Mouse (Mus musculus) CH12.LX (cell line): Measurements from ENCODE around the gene Gsdma3. TPM values are rescaled to one million over a fixed set of nuclear protein-coding genes. Genes with fewer than 3 reads are reported as not detected.

Experiments
- DNase-seq: peaks from one replicate; pipeline ENCODE4 v3.0.0-alpha.2; 2013; ENCODE audit errors: extremely low read depth
- H3K27ac ChIP-seq: 2 replicates; pipeline ENCODE4 v1.5.1; 2012; ENCODE audit warnings: low read depth, mild to moderate bottlenecking, control low read depth, moderate library complexity; ENCODE audit not compliant: insufficient read depth
- H3K27me3 ChIP-seq: replicated peaks from 2 replicates; pipeline ENCODE3; 2012; ENCODE audit warnings: inconsistent platforms
- H3K36me3 ChIP-seq, 2 experiments: replicated peaks in 1 of 2; 2 replicates each; pipeline versions ENCODE3 to v1.6.1; 2012; ENCODE audit warnings: inconsistent platforms in 1 of 2, low read length in 1 of 2, mild to moderate bottlenecking in 1 of 2, mixed read lengths in 1 of 2, moderate library complexity in 1 of 2; ENCODE audit not compliant: control insufficient read depth in 1 of 2, insufficient read depth in 1 of 2
- H3K4me1 ChIP-seq, 2 experiments: 2 replicates each; pipeline ENCODE4 v1.6.1; 2012; ENCODE audit warnings: inconsistent platforms in 1 of 2, moderate library complexity in 1 of 2; ENCODE audit not compliant: insufficient read depth in 2 of 2, control insufficient read depth in 1 of 2
- H3K4me2 ChIP-seq: 2 replicates; pipeline ENCODE4 v1.6.1; 2012; ENCODE audit warnings: low read depth, mild to moderate bottlenecking, control low read depth; ENCODE audit not compliant: poor library complexity, insufficient read depth, severe bottlenecking
- H3K4me3 ChIP-seq, 3 experiments: fragments of 150-350 bp in 1 of 3; sonication (generic) in 1 of 3; replicated peaks in 1 of 3; 2 replicates each; pipeline versions ENCODE3 to v1.5.1; 2011 to 2012; ENCODE audit warnings: low read depth in 2 of 3, low read length in 2 of 3, mild to moderate bottlenecking in 2 of 3, moderate library complexity in 2 of 3, control low read depth in 1 of 3, improper control_type of control experiment in 1 of 3, inconsistent platforms in 1 of 3, mixed read lengths in 1 of 3; ENCODE audit not compliant: poor library complexity in 1 of 3
- H3K79me2 ChIP-seq: replicated peaks from 2 replicates; pipeline ENCODE4 v1.6.1; 2012; ENCODE audit warnings: mild to moderate bottlenecking, moderate library complexity; ENCODE audit not compliant: control insufficient read depth, poor library complexity, insufficient read depth, severe bottlenecking; ENCODE audit errors: extremely low read depth
- H3K9ac ChIP-seq: 2 replicates; pipeline ENCODE4 v1.6.1; 2012; ENCODE audit warnings: low read depth, mild to moderate bottlenecking, control low read depth, moderate library complexity; ENCODE audit not compliant: insufficient read depth
- H3K9me3 ChIP-seq: replicated peaks from 2 replicates; pipeline ENCODE3; 2012; ENCODE audit warnings: low read length, inconsistent platforms, mixed read lengths
- BHLHE40 ChIP-seq: IDR thresholded peaks from 2 replicates; pipeline ENCODE4 v1.6.1; 2011; ENCODE audit warnings: mild to moderate bottlenecking, low read depth, low read length, improper control_type of control experiment
- CHD1 ChIP-seq: IDR thresholded peaks from 2 replicates; pipeline ENCODE4 v1.6.1; 2012; ENCODE audit warnings: low read depth, low read length, improper control_type of control experiment, inconsistent platforms
- ELF1 ChIP-seq: IDR thresholded peaks from 2 replicates; pipeline ENCODE4 v1.6.1; 2014; ENCODE audit warnings: low read depth, mild to moderate bottlenecking, inconsistent platforms, low read length, improper control_type of control experiment
- GABPA ChIP-seq: IDR thresholded peaks from 2 replicates; pipeline ENCODE4 v1.6.1; 2012; ENCODE audit warnings: low read depth, low read length, improper control_type of control experiment, inconsistent platforms; ENCODE audit not compliant: insufficient replicate concordance
- HCFC1 ChIP-seq: IDR thresholded peaks from 2 replicates; pipeline ENCODE4 v1.6.1; 2012; ENCODE audit warnings: low read depth, mild to moderate bottlenecking, inconsistent platforms, low read length, improper control_type of control experiment
- IRF4 ChIP-seq: IDR thresholded peaks from 2 replicates; pipeline ENCODE4 v1.6.1; 2014; ENCODE audit warnings: low read depth, mild to moderate bottlenecking, inconsistent platforms, low read length, improper control_type of control experiment
- JUN ChIP-seq: IDR thresholded peaks from 2 replicates; pipeline ENCODE4 v1.6.1; 2011; ENCODE audit warnings: low read depth, mild to moderate bottlenecking, low read length, improper control_type of control experiment, moderate library complexity; ENCODE audit not compliant: insufficient read depth
- MAZ ChIP-seq: IDR thresholded peaks from 2 replicates; pipeline ENCODE4 v1.6.1; 2012; ENCODE audit warnings: low read depth, mild to moderate bottlenecking, inconsistent platforms, low read length, improper control_type of control experiment, moderate library complexity
- MEF2A ChIP-seq: IDR thresholded peaks from 2 replicates; pipeline ENCODE4 v1.6.1; 2014; ENCODE audit warnings: low read depth, mild to moderate bottlenecking, inconsistent platforms, low read length, improper control_type of control experiment, borderline replicate concordance
- MXI1 ChIP-seq: IDR thresholded peaks from 2 replicates; pipeline ENCODE4 v1.6.1; 2011; ENCODE audit warnings: mild to moderate bottlenecking, low read depth, low read length, improper control_type of control experiment
- PAX5 ChIP-seq: IDR thresholded peaks from 2 replicates; pipeline ENCODE4 v1.6.1; 2012; ENCODE audit warnings: low read length, inconsistent platforms, mixed read lengths
- RAD21 ChIP-seq: IDR thresholded peaks from 2 replicates; pipeline ENCODE4 v1.6.1; 2011; ENCODE audit warnings: low read depth, mild to moderate bottlenecking, low read length, improper control_type of control experiment, moderate library complexity
- RCOR1 ChIP-seq: conservative IDR thresholded peaks from 2 replicates; pipeline ENCODE4 v1.6.1; 2012; ENCODE audit warnings: low read depth, mild to moderate bottlenecking, inconsistent platforms, low read length, improper control_type of control experiment
- TBP ChIP-seq: conservative IDR thresholded peaks from 2 replicates; pipeline ENCODE4 v1.6.1; 2011; ENCODE audit warnings: low read depth, low read length, improper control_type of control experiment
- UBTF ChIP-seq: IDR thresholded peaks from 2 replicates; pipeline ENCODE4 v1.6.1; 2012; ENCODE audit warnings: low read depth, mild to moderate bottlenecking, inconsistent platforms, low read length, improper control_type of control experiment, moderate library complexity
- ZC3H11A ChIP-seq: IDR thresholded peaks from 2 replicates; pipeline ENCODE4 v1.6.1; 2012; ENCODE audit warnings: low read depth, mild to moderate bottlenecking, inconsistent platforms, low read length, improper control_type of control experiment
- ZNF384 ChIP-seq: IDR thresholded peaks from 2 replicates; pipeline ENCODE4 v1.6.1; 2012; ENCODE audit warnings: low read depth, low read length, improper control_type of control experiment, inconsistent platforms
- dilution Hi-C: fragments of 300-500 bp; cut with MboI; formaldehyde crosslinking; loops from 2 replicates; pipeline ENCODE4 v1.14.3; 2020; ENCODE audit warnings: low sequenced_read_pairs; ENCODE audit not compliant: extremely low pct_unique_long_range_greater_than_20kb, extremely low pct_ligation_motif_present
- in situ Hi-C: fragments of 300-500 bp; cut with MboI; formaldehyde crosslinking; loops from 3 replicates; pipeline ENCODE4 v1.14.3; 2019; ENCODE audit warnings: low sequenced_read_pairs, low pct_ligation_motif_present, low pct_unique_long_range_greater_than_20kb, mixed read lengths
- polyA plus RNA-seq: library from polyadenylated mRNA; unstranded; fragments of >175 nt; gene quantifications from 2 replicates; pipeline ENCODE4 v1.2.1, GENCODE M21; 2012; ENCODE audit warnings: low read depth; ENCODE audit not compliant: insufficient read length
- total RNA-seq, 2 experiments: library from RNA; depleted of rRNA; stranded (reverse); fragments of 300-350 nt in 1 of 2; fragments of >200 nt in 1 of 2; gene quantifications; 2 replicates each; pipeline ENCODE4 v1.2.3; 2012 to 2014

Gene Gsdma3
- total and polyA plus RNA-seq, 3 experiments: not detected

GRCm38 (mm10) chr11:98587684-98588546, 38.2 kb upstream of the Gsdma3 start (continued):
- TF ChIP-seq ZC3H11A: no peak
- 0 out of 2 replicates have a peak, but pooled peaks have one; percentile 55 for TF ChIP-seq RCOR1
- no peak for TF ChIP-seq RAD21
- no peak for TF ChIP-seq JUN
- no peak for TF ChIP-seq ELF1
- peak; percentile 49; the same call in 1 of the 2 replicates for TF ChIP-seq MXI1
- TF ChIP-seq UBTF: no peak
- TF ChIP-seq IRF4: peak; percentile 57

- Histone ChIP-seq H3K9ac (peak overlapping the region; percentile 71; the same call in 1 of the 2 replicates), H3K4me3 (no peak overlapping the region), H3K27me3 (peaks cover 36% of the 10 kb centered on the region), H3K27ac (no peak overlapping the region), H3K36me3 (peaks cover 3 to 14% of the 10 kb centered on the region in 2 experiments)
- TF ChIP-seq HCFC1: no peak
- no peak for TF ChIP-seq GABPA
- peak; percentile 77 for TF ChIP-seq ZNF384
- TF ChIP-seq CHD1: 0 out of 2 replicates have a peak, but pooled peaks have one; percentile 21
- no peak for TF ChIP-seq TBP
- TF ChIP-seq MEF2A: peak; percentile 83
- TF ChIP-seq JUN: 0 out of 2 replicates have a peak, but pooled peaks have one; percentile 17
- TF ChIP-seq, all 38 proteins: peak for 4
- peaks cover 21 to 43% of the 10 kb centered on the region in 2 experiments for H3K4me1 ChIP-seq
- H3K4me2 ChIP-seq: peak overlapping the region; percentile 72
- in situ Hi-C loops: loop anchor here (5.0 kb wide), 1 partner anchor 37 kb away; the partner anchor contains the start of gene Zpbp2
- DNase-seq: no peak
- peaks cover 17% of the 10 kb centered on the region for H3K79me2 ChIP-seq
- dilution Hi-C loops: no loop called here
- no peaks in the 10 kb centered on the region for H3K9me3 ChIP-seq
Observed at GRCm38 (mm10) chr11:98588833-98589281, 37.3 kb upstream of the Gsdma3 start.

GRCm38 (mm10) chr11:98589306-98589705, 36.9 kb upstream of the Gsdma3 start:
- H3K27ac ChIP-seq: no peak overlapping the region
- peaks cover 17% of the 10 kb centered on the region for H3K79me2 ChIP-seq
- no peak overlapping the region for H3K4me2 ChIP-seq
- TF ChIP-seq PAX5 (no peak), JUN (no peak), MEF2A (no peak), ELF1 (no peak), MAZ (no peak), BHLHE40 (no peak)
- DNase-seq: no peak
- H3K9ac ChIP-seq: no peak overlapping the region
- in situ Hi-C loops: loop anchor here (5.0 kb wide), 1 partner anchor 37 kb away; the partner anchor contains the start of gene Zpbp2
- H3K27me3 ChIP-seq: peaks cover 36% of the 10 kb centered on the region
- no peaks in the 10 kb centered on the region for H3K9me3 ChIP-seq
- peaks cover 0 to 10% of the 10 kb centered on the region in 2 experiments for H3K36me3 ChIP-seq
- peaks cover 21 to 38% of the 10 kb centered on the region in 2 experiments for H3K4me1 ChIP-seq
- dilution Hi-C loops: no loop called here
- no peak overlapping the region for H3K4me3 ChIP-seq
